Mouse (Mus musculus) gastrocnemius, adult 18-20 months (tissue): Measurements from ENCODE around the gene Crlf2. TPM values are rescaled to one million over a fixed set of nuclear protein-coding genes. Genes with fewer than 3 reads are reported as not detected.

Experiments
- DNase-seq: peaks from one replicate; pipeline ENCODE4 v3.0.0; 2021; ENCODE audit warnings: low spot score
- total RNA-seq, 2 experiments: library from RNA; stranded (reverse); gene quantifications; 2 replicates each; pipeline ENCODE4 v1.2.3; 2021

Crlf2 gene
- total RNA-seq, 2 experiments from 2014 or later = 1.8 to 2.7 TPM

GRCm38 (mm10) chr5:109548712-109549111, 10.1 kb downstream of the Crlf2 start:
- peak; percentile 6 for DNase-seq

- no peak for DNase-seq
Measured at GRCm38 (mm10) chr5:109547112-109547511, 11.7 kb downstream of the Crlf2 start.

GRCm38 (mm10) chr5:109509679-109510078, 49.1 kb downstream of the Crlf2 start:
- DNase-seq = no peak

DNA sequence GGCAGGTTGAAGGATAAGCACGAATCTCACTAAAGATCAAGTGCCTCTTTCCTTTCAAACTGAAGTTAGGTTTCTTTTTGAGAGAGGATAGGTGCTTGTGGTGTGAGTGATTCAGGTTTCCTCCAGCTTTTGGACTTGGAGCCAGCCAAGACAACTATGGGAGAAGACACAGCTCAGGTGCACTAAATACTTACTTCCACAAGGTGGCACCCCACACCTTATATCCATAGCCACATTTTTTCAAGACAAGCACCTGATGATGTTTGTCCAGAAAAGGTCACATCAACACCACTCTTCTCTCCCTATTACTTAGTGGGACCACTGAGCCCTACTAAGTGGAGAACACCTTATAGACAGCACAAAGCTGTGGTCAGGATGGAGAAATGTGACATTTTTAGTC, 52.1 kb downstream of the Crlf2 start:
- no peak for DNase-seq

Other genes with a start within 250 kb of the Crlf2 start
- gene Vmn2r16, start 228.8 kb downstream of the Crlf2 start, total RNA-seq = not detected
- not detected for gene Vmn2r17, start 139.3 kb downstream of the Crlf2 start, total RNA-seq
- under 1 TPM; 0.17 to 0.32 TPM for gene 5430403G16Rik, start 132.0 kb upstream of the Crlf2 start, total RNA-seq
- gene 4930522L14Rik, start 192.9 kb upstream of the Crlf2 start, total RNA-seq = under 1 TPM; 0.98 to 1.00 TPM